Mouse (Mus musculus) T-helper 1 cell (primary cell): ENCODE data around the gene Map4k5.

Experiments
- in situ Hi-C: fragments of 300-600 bp; cut with MboI, MseI; formaldehyde crosslinking; loops from one replicate; pipeline ENCODE4 v1.15.1; 2025; ENCODE audit warnings: high pct_unique_total_duplicates

The Map4k5 gene

GRCm38 (mm10) chr12:69892371-69893251 lies at the start of gene Map4k5, which contains the start of gene Atl1:
Map4k5 (minus strand) TSS chr12:69893200.
Atl1 (plus strand) TSS chr12:69892614.
- in situ Hi-C loops = no loop called here

- in situ Hi-C loops = no loop called here
Observed at GRCm38 (mm10) chr12:69941655-69942329, 48.8 kb upstream of the Map4k5 start.

DNA sequence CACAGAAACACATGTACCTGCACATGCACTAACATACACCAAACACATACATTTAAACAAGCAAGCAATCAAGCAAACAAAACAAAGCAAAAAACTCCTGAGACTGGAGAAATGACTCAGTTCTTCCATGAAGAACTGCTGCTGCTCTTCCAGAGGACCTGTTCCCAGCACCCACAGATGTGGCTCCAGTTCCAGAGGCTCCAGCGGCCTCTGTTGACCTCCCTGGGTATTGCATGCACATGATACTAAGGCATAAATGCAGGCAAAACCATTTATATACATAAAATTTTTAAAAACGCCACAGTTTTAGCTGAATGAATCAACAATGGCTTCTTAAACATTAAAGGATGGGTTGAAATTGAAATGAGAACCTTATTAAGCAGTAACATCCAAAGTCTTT lies 46.3 kb upstream of the Map4k5 start:
- in situ Hi-C loops = no loop called here

DNA sequence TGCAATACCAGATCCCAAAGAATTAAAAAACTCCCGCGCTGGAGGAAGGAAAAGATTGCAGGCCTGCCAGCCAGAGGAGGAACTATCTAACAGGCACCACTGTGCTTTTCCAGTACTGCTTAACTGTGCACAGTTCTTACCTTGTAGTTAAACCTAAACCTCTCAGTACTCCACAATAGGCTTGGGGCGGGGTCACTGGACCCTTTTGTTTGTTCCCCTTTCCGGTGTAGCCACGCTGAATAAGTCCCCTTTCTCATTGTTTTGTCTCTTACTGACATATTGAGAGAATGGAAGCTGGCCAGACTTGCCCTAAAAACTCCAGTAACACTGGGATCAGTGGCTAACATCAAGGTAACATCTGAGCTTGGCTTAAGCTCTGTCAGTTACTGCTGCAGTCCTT lies 44.7 kb upstream of the Map4k5 start:
- in situ Hi-C loops = no loop called here

DNA sequence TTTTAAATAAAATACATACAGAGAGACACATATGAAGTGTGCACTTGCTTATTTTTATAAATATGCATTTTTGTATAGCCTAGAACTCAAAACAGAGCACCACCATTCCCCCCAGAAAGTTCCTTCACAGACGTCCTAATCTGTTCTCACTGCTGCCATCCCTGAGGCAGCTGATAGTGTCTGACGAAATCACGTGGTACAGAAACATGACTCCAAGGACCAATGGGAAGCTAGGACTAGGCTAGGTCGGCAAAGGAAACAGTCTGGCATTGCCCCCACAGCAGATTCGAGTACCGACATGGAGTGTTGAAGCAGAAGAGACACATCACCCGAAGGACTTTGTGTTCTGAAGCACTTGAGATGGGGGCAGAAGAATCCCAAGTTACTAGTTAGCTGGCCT lies 33.7 kb upstream of the Map4k5 start:
- in situ Hi-C loops = no loop called here

- in situ Hi-C loops = no loop called here
Observed at GRCm38 (mm10) chr12:69924012-69924411, 31.0 kb upstream of the Map4k5 start.

- in situ Hi-C loops = no loop called here
Observed at GRCm38 (mm10) chr12:69923603-69924002, 30.6 kb upstream of the Map4k5 start.

DNA sequence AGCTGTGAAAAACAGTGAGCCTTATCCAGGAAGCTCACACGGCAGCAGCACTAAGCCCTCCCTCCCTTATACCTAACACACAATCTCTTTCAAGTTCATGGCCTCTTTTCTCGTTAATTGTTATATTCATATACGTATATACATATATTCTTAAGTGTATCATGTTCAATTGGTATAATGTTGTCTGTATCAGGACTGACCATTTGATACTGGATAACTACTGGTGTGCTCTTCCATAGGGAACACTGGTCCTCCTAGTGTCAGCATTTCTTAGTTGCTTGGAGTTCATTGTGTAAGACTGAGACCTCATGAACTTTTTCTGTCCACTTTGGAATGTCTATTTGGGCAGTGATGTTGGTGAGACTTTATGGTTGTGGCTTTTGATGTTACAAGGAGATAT lies 30.1 kb upstream of the Map4k5 start:
- in situ Hi-C loops = no loop called here

GRCm38 (mm10) chr12:69922099-69922498 lies 29.1 kb upstream of the Map4k5 start:
- in situ Hi-C loops = no loop called here

DNA sequence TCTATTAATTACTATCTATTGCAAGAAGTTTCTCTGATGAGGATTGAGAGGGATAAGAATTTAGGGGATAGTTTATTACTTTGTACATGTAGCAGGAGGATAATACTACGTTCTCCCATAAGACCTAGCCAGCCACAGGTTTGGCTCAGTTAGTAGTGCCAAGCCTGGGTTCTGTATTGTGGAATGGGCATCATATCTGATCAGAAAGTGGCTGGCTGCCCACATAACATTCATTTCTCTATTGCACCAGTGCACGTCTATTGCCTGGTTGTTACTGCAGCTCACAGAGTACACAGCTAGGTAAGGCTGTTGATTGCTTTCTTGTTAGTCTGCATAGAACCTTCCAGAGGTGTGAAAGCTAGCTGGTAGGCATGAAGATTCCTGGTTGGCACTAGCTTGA lies 24.9 kb upstream of the Map4k5 start:
- in situ Hi-C loops = no loop called here

DNA sequence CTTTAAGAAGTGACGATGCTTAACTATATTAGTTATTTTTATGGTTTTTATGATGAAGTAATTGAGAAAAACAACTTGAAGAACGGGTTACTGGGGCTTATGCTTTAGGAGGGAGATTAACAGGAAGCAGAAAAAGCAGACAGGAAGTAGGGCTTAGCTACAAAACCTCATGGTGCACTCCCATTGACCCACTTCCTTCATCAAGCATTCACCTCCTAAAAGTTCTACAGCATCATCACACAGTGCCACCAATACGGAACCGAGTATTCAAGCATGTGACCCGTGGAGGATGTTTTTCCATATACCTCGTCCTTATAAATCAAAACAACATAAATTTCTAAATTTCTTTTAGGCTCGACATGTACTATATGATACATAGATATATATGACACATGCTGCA lies 19.7 kb upstream of the Map4k5 start:
- in situ Hi-C loops = no loop called here

DNA sequence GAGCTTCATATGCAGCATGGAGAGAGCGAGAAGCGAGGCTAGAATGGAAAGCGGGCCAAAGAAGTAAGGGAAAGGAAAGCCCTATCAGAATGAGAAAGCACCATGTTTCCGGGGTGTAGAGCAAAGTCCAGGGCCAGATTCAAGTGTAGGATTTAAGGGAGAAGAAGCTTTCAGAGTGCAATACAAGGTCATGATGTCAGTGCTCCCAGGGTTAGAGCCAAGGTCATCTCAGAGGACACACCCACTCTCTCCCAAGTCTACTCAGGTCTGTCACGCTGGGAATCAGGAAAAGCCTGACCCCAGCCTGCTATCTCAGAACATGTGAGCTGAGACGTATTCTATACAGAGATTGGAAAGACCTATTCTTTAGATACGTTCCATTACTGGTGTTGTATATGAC lies 18.9 kb upstream of the Map4k5 start:
- in situ Hi-C loops = no loop called here

DNA sequence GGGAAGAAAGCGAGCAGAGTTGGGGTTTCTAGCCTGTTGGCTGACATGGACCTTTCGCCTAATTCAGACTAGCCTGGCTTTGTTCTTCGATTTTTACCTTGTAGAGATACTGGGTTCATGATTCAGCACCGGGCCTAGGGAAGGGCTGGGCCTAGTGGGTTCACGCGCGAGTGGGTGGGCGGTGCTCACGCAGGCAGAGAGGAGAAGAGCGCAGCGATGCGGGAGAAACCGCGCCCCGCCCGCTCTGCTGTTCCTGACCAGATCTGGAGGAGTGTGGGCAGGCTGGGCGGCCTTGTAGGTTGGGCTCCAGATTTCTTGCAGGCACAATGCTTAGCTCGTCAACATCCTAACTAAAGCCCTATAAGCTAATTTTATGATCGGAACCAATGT lies 15.5 kb upstream of the Map4k5 start:
- in situ Hi-C loops = loop anchor here (10.0 kb wide), 1 partner anchor 154 kb away; no protein-coding TSS in a partner anchor

DNA sequence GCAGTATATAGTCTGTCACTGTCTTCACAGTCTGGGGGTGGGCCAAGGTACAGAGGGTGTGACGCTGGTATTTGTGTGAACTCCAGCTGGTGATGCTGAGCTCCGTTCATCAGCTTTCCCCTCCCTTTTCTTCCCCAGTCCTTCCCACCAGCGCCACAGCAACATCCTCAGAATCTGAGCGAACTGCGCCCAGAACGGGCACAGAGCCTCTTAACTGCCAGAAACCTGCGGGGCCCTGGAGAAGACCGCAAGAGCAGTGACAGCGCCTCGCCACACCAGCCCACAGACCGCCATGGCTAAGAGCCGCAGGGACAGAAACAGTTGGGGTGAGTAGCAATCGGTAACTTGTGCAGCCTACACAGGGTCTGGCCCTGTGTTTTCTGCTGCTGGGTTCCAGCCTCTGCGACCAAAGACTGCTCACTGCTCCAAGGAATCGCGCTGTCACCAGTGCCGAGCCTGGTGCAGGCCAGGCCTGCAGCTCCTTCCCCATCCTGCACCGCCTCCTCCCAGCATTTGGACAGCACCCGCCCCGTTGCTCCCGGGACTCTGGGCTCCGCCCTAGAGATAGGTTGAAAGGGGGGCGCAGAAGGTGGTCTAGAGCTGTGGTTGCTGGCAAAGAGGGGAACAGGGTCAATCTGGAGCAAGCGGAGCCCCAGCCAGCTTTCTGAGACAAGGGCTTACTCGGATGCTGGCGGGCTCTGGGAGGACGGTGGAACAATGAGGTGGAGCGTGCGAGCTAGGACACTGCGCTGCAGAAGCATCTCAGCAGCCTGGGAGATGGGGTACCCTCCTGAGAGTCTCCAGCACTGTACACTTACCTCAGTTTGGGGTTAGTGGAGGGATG lies 14.9 kb upstream of the Map4k5 start:
- in situ Hi-C loops = loop anchor here (10.0 kb wide), 1 partner anchor 153 kb away; no protein-coding TSS in a partner anchor

DNA sequence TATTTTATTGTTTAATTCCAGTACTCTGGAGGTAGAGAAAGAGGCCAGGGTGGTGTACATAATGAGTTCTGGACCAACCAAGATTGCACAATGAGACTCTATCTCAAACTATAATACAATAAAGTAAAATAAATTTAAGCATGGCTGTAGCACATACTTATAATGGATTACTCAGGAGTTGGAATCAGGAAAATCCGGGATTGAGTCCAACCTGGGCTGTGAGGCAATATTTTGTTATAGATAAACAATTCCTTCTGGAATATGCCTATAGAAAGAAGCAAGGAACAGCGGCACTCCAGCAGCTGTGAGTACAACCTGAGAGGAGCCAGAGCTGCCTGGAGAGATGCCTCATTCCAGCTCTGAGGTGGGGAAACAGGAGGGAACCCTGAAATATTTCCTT lies 12.0 kb upstream of the Map4k5 start:
- in situ Hi-C loops = loop anchor here (10.0 kb wide), 1 partner anchor 150 kb away; no protein-coding TSS in a partner anchor

GRCm38 (mm10) chr12:69898119-69898518 lies 5.1 kb upstream of the Map4k5 start:
- in situ Hi-C loops = no loop called here

GRCm38 (mm10) chr12:69895046-69895445 lies 2.0 kb upstream of the Map4k5 start:
- in situ Hi-C loops = no loop called here

GRCm38 (mm10) chr12:69893927-69894326 lies 927 bp upstream of the Map4k5 start:
- in situ Hi-C loops = no loop called here

DNA sequence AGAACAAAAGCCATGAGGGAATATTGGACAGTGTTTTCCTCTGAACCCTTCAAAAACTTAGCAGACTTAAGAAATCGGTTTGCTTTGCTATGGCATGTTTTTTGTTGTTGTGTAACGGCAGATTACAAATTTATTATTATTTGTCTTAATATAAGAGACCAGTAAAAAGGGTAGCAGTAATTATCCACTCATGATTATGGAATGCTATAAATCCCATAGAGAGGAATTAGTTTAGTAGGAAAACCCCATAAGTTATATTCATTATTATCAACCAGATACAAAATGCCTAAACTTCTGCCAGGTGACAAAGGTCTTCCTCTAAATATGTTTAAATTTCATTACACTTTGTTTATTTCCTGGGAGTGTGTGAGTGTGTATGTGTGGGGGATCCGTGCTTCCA lies 1.3 kb downstream of the Map4k5 start:
- in situ Hi-C loops = no loop called here

DNA sequence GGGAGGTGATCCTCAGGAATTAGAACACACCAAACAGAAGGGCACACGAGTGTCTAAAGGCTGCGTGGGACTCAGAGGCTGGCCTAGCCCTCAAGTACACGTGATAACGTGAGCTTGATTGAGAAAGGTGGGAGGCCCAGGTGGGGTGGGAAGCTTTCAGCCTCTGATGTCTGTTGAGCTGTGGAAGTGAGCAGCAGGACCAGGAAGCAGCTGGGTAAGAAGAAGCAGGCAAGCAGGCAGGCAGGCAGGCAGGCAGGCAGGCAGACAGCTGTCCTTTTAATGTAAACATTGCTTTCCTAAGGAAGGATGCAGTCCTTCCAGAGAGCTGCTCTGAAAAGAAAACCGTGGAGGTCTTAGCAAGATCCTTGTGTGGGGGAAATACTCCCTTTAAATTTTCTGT lies 2.5 kb downstream of the Map4k5 start:
- in situ Hi-C loops = no loop called here

DNA sequence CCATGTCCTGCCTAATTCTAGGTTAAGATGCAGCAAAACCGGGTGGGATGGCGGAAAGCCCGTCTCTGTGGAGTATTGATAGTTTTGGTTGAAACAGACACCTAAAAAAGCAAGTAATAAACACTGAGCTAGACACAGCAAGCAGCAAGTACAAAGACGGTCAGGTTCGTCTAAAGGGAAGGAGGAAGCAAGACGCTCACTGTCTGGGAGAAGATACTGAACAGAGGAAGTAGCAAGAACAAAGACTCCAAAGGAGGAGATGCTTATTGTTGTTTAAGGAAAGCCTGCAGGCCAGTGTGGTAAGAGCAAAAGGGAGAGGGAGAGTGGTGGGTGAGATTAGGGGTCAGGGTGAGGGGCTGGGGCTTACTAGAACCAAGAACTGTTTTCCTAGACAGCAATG lies 2.9 kb downstream of the Map4k5 start:
- in situ Hi-C loops = no loop called here

- in situ Hi-C loops = loop anchor here (10.0 kb wide), 2 partner anchors 154 to 724 kb away; partner anchors contain the start of gene Lrr1
Observed at GRCm38 (mm10) chr12:69888345-69888744, 4.7 kb downstream of the Map4k5 start.
